Mouse (Mus musculus) embryonic facial prominence, embryonic 15.5 days (tissue): ENCODE results near the gene Usp17ld. TPM values are rescaled to one million over a fixed set of nuclear protein-coding genes. Genes with fewer than 3 reads are reported as not detected.
"Not testable (repeated sequence)": the region's sequence is repeated elsewhere in the genome, so short reads cannot be mapped to it uniquely, and the experiment has no call there.

Experiments used
- ATAC-seq: fragments of 200-750 bp; cut with Nextera tagmentation; 2 replicates; pipeline ENCODE4 v1.8.0; 2017; ENCODE audit warnings: low read depth, moderate TSS enrichment; ENCODE audit not compliant: insufficient number of reproducible peaks, low FRiP score, low TSS enrichment
- H3K27ac ChIP-seq: fragments of 300-500 bp; sonication (generic); replicated peaks from 2 replicates; pipeline ENCODE4 v1.5.1; 2015; ENCODE audit warnings: mild to moderate bottlenecking, inconsistent platforms
- H3K27me3 ChIP-seq: fragments of 300-500 bp; sonication (generic); 2 replicates; pipeline ENCODE4 v1.6.1; 2015; ENCODE audit warnings: inconsistent platforms
- H3K36me3 ChIP-seq: fragments of 300-500 bp; sonication (generic); 2 replicates; pipeline ENCODE4 v1.6.1; 2015; ENCODE audit warnings: mild to moderate bottlenecking, inconsistent platforms
- H3K4me1 ChIP-seq: fragments of 300-500 bp; sonication (generic); 2 replicates; pipeline ENCODE4 v1.6.1; 2015; ENCODE audit warnings: inconsistent platforms
- H3K4me2 ChIP-seq: fragments of 300-500 bp; sonication (generic); replicated peaks from 2 replicates; pipeline ENCODE4 v1.6.1; 2015; ENCODE audit warnings: mild to moderate bottlenecking, inconsistent platforms
- H3K4me3 ChIP-seq: fragments of 300-500 bp; sonication (generic); replicated peaks from 2 replicates; pipeline ENCODE4 v1.5.1; 2015; ENCODE audit warnings: mild to moderate bottlenecking, inconsistent platforms
- H3K9ac ChIP-seq: fragments of 300-500 bp; sonication (generic); 2 replicates; pipeline ENCODE4 v1.6.1; 2015; ENCODE audit warnings: inconsistent platforms
- H3K9me3 ChIP-seq: fragments of 300-500 bp; sonication (generic); replicated peaks from 2 replicates; pipeline ENCODE4 v1.6.1; 2016; ENCODE audit warnings: inconsistent platforms
- WGBS: fragments of 180-500 bp; shearing (Covaris S2); methylation state at CpG from one replicate; pipeline ENCODE4 v1.1.7; 2015; 5-methylcytosine and 5-hydroxymethylcytosine counted together
- microRNA-seq: library from miRNA; unstranded; fragments of <30 nt; microRNA quantifications from one replicate; pipeline ENCODE4, GENCODE M21; 2016; ENCODE audit warnings: borderline number of aligned reads
- polyA plus RNA-seq: library from polyadenylated mRNA; unstranded; fragments of >200 nt; fragmentation: Nextera tagmentation; extraction: Ambion mirVana; gene quantifications from 2 replicates; pipeline ENCODE4 v1.2.1, GENCODE M21; 2015

The Usp17ld gene
- polyA plus RNA-seq, result not detected in 2 replicates

DNA sequence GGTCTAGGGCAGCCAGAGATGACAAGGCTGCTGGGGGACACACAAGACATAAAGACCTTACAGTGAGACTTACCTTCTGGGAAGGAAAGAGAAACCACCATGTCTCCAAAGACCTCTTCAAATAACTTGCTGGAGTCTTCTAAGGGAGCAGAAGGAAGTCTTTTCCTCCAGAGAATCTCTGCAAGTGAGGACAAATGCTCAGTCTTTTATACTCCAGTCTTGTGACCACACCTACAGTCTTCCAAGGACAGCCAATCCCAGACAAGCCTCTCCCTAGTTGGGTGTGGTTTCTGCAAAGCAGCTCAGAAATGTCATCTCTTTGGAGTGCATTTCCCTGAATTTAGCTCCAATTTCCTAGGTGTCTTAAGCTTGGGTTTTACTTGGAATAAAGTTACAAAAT, at the start of gene Usp17ld:
TSS of gene Usp17ld (minus strand) at position 101 of the 400 bp plus-strand sequence.
- not testable (repeated sequence) for H3K9me3 ChIP-seq, H3K4me3 ChIP-seq, H3K4me1 ChIP-seq, H3K4me2 ChIP-seq, H3K27ac ChIP-seq, H3K36me3 ChIP-seq, H3K9ac ChIP-seq, H3K27me3 ChIP-seq, ATAC-seq

DNA sequence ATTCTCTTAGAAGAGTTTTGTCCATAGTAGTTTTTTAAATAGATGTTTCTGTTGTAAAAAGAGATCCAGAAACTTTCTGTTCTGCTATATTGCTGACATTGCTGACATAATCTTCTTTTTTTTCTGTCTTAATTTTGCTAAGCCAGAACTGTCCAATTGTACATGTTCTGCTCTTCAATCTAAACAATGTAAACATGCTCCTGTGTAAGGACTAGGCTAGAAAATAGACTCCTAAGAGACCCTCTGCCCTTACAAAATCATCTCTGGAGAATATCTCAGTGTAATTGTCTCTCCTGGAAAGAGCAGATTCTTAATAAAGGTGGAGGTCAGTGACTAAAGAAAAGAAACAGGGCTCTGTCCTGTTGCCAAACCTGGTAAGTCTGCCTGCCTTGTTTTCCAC, 35.6 kb downstream of the Usp17ld start, which contains the start of gene Olfr594:
TSS of gene Olfr594 (plus strand) at position 301 of the 400 bp plus-strand sequence.
- H3K9ac ChIP-seq, result no peak within 1 kb of the TSS
- H3K27me3 ChIP-seq, result no peaks in the 10 kb centered on the region
- H3K36me3 ChIP-seq, result no peaks in the 10 kb centered on the region
- no peak within 1 kb of the TSS for H3K4me3 ChIP-seq
- H3K27ac ChIP-seq, result no peak within 1 kb of the TSS
- no peaks in the 10 kb centered on the region for H3K9me3 ChIP-seq
- no peak within 1 kb of the TSS for H3K4me2 ChIP-seq
- H3K4me1 ChIP-seq, result no peaks in the 10 kb centered on the region
- ATAC-seq, result no peak

DNA sequence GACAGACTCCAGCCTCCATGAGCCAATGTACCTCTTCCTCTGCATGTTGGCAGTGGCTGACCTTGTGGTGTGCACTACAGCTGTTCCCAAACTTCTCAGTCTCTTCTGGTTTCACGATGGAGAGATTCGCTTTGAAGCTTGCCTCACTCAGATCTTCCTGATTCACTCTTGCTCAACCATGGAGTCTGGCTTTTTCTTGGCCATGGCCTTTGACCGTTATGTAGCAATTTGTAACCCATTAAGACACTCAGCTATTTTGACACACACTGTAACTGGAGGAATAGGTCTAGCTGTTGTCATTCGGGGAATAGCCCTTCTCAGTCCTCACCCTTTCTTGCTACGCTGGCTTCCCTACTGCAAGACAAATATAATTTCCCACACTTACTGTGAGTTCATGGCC, 40.3 kb downstream of the Usp17ld start:
- not testable (repeated sequence) for H3K4me3 ChIP-seq, H3K9me3 ChIP-seq, H3K4me2 ChIP-seq, ATAC-seq, H3K27me3 ChIP-seq, H3K27ac ChIP-seq, H3K4me1 ChIP-seq, H3K9ac ChIP-seq, H3K36me3 ChIP-seq
- 84% methylated on average over 5 of the region's 5 CpGs for WGBS

- no peak within 1 kb of the TSS for H3K4me2 ChIP-seq
- ATAC-seq, result no peak
- no peaks in the 10 kb centered on the region for H3K36me3 ChIP-seq
- no peak within 1 kb of the TSS for H3K27ac ChIP-seq
- H3K9me3 ChIP-seq, result no peaks in the 10 kb centered on the region
- 73% methylated on average over 1 of the region's 1 CpGs for WGBS
- no peaks in the 10 kb centered on the region for H3K4me1 ChIP-seq
- H3K9ac ChIP-seq, result no peak within 1 kb of the TSS
- H3K27me3 ChIP-seq, result no peaks in the 10 kb centered on the region
- H3K4me3 ChIP-seq, result no peak within 1 kb of the TSS
Observed at GRCm38 (mm10) chr7:103211562-103211961, 40.7 kb downstream of the Usp17ld start, which contains the start of gene Olfr593. Olfr593 (plus strand) TSS chr7:103211862.

Small RNA genes within 50 kb of the gene (microRNA-seq; reads per million reads assigned to microRNA genes)
- gene Gm23550, result not detected
- gene Gm25171, result not detected

Other genes starting within 250 kb of the Usp17ld start
- 0.05 and 0.11 TPM in 2 replicates for gene Olfr582, start 214.5 kb downstream of the Usp17ld start, polyA plus RNA-seq
- not detected in 2 replicates for gene Olfr583, start 201.2 kb downstream of the Usp17ld start, polyA plus RNA-seq
- 0.08 TPM in 1 of 2 replicates, not detected in the other for gene Olfr584, start 170.6 kb downstream of the Usp17ld start, polyA plus RNA-seq
- gene Olfr585, start 154.8 kb downstream of the Usp17ld start, polyA plus RNA-seq, result not detected in 2 replicates
- gene Olfr586, start 126.9 kb downstream of the Usp17ld start, polyA plus RNA-seq, result not detected in 2 replicates
- gene Olfr588-ps1, start 111.6 kb downstream of the Usp17ld start, polyA plus RNA-seq, result not detected in 2 replicates
- not detected in 2 replicates for gene Olfr589, start 96.1 kb downstream of the Usp17ld start, polyA plus RNA-seq
- gene Olfr591, start 74.2 kb downstream of the Usp17ld start, polyA plus RNA-seq, result 0.12 and 0.16 TPM in 2 replicates
- 0.12 TPM in 1 of 2 replicates, not detected in the other for gene Olfr592, start 67.7 kb downstream of the Usp17ld start, polyA plus RNA-seq
- gene Olfr593, start 40.6 kb downstream of the Usp17ld start, polyA plus RNA-seq, result not detected in 2 replicates
- 0.15 and 0.24 TPM in 2 replicates for gene Olfr594, start 35.5 kb downstream of the Usp17ld start, polyA plus RNA-seq
- not detected in 2 replicates for gene Olfr596, start 53.1 kb upstream of the Usp17ld start, polyA plus RNA-seq
- gene Olfr597, start 63.8 kb upstream of the Usp17ld start, polyA plus RNA-seq, result 0.15 TPM in 1 of 2 replicates, not detected in the other
- 0.12 and 0.55 TPM in 2 replicates for gene Olfr598, start 71.1 kb upstream of the Usp17ld start, polyA plus RNA-seq
- gene Olfr599, start 83.4 kb upstream of the Usp17ld start, polyA plus RNA-seq, result not detected in 2 replicates
- not detected in 2 replicates for gene Olfr600, start 97.2 kb upstream of the Usp17ld start, polyA plus RNA-seq
- gene Olfr601, start 110.2 kb upstream of the Usp17ld start, polyA plus RNA-seq, result 0.22 and 0.43 TPM in 2 replicates
- not detected in 2 replicates for gene Olfr603, start 133.7 kb upstream of the Usp17ld start, polyA plus RNA-seq
- gene Usp17lc, start 162.6 kb upstream of the Usp17ld start, polyA plus RNA-seq, result not detected in 2 replicates
- gene Olfr605, start 192.9 kb upstream of the Usp17ld start, polyA plus RNA-seq, result not detected in 2 replicates
- 0.16 TPM in 1 of 2 replicates, not detected in the other for gene Olfr606, start 196.5 kb upstream of the Usp17ld start, polyA plus RNA-seq
- gene Olfr607, start 211.6 kb upstream of the Usp17ld start, polyA plus RNA-seq, result 0.18 TPM in 1 of 2 replicates, not detected in the other
- gene Olfr608, start 217.4 kb upstream of the Usp17ld start, polyA plus RNA-seq, result 0.14 and 0.25 TPM in 2 replicates
- not detected in 2 replicates for gene Olfr609, start 245.6 kb upstream of the Usp17ld start, polyA plus RNA-seq